Mouse (Mus musculus) midbrain, embryonic 13.5 days (tissue): ENCODE measurements around the gene ccdc198. TPM values are rescaled to one million over a fixed set of nuclear protein-coding genes. Genes with fewer than 3 reads are reported as not detected.
"Not testable (repeated sequence)": the region's sequence is repeated elsewhere in the genome, so short reads cannot be mapped to it uniquely, and the experiment has no call there.

ENCODE experiments used
- ATAC-seq: fragments of 200-750 bp; cut with Nextera tagmentation; 2 replicates; pipeline ENCODE4 v1.8.0; 2017; ENCODE audit warnings: mild to moderate bottlenecking, moderate TSS enrichment, moderate library complexity
- H3K27ac ChIP-seq: fragments of 300-500 bp; sonication (generic); 2 replicates; pipeline ENCODE4 v1.5.1; 2015; ENCODE audit warnings: inconsistent platforms, mild to moderate bottlenecking, moderate library complexity
- H3K27me3 ChIP-seq: fragments of 300-500 bp; sonication (generic); 2 replicates; pipeline ENCODE4 v1.6.1; 2015; ENCODE audit warnings: mild to moderate bottlenecking, inconsistent platforms
- H3K36me3 ChIP-seq: fragments of 300-500 bp; sonication (generic); 2 replicates; pipeline ENCODE4 v1.6.1; 2015; ENCODE audit warnings: mild to moderate bottlenecking, inconsistent platforms
- H3K4me1 ChIP-seq: fragments of 300-500 bp; sonication (generic); replicated peaks from 2 replicates; pipeline ENCODE4 v1.6.1; 2015; ENCODE audit warnings: inconsistent platforms
- H3K4me2 ChIP-seq: fragments of 300-500 bp; sonication (generic); replicated peaks from 2 replicates; pipeline ENCODE4 v1.6.1; 2015; ENCODE audit warnings: moderate library complexity, mild to moderate bottlenecking, inconsistent platforms
- H3K4me3 ChIP-seq: fragments of 300-500 bp; sonication (generic); replicated peaks from 2 replicates; pipeline ENCODE4 v1.5.1; 2015; ENCODE audit warnings: mild to moderate bottlenecking, inconsistent platforms
- H3K9ac ChIP-seq: fragments of 300-500 bp; sonication (generic); replicated peaks from 2 replicates; pipeline ENCODE4 v1.6.1; 2015; ENCODE audit warnings: mild to moderate bottlenecking, inconsistent platforms
- H3K9me3 ChIP-seq: fragments of 300-500 bp; sonication (generic); 2 replicates; pipeline ENCODE4 v1.6.1; 2016; ENCODE audit warnings: mild to moderate bottlenecking, inconsistent platforms
- WGBS: fragments of 180-500 bp; shearing (Covaris S2); methylation state at CpG from one replicate; pipeline ENCODE4 v1.1.7; 2015; 5-methylcytosine and 5-hydroxymethylcytosine counted together
- polyA plus RNA-seq: library from polyadenylated mRNA; unstranded; fragments of >200 nt; fragmentation: Nextera tagmentation; extraction: Ambion mirVana; gene quantifications from 2 replicates; pipeline ENCODE4 v1.2.1, GENCODE M21; 2015

ccdc198 gene
- polyA plus RNA-seq, 1 experiment from 2014 or later: 0.27 TPM

DNA sequence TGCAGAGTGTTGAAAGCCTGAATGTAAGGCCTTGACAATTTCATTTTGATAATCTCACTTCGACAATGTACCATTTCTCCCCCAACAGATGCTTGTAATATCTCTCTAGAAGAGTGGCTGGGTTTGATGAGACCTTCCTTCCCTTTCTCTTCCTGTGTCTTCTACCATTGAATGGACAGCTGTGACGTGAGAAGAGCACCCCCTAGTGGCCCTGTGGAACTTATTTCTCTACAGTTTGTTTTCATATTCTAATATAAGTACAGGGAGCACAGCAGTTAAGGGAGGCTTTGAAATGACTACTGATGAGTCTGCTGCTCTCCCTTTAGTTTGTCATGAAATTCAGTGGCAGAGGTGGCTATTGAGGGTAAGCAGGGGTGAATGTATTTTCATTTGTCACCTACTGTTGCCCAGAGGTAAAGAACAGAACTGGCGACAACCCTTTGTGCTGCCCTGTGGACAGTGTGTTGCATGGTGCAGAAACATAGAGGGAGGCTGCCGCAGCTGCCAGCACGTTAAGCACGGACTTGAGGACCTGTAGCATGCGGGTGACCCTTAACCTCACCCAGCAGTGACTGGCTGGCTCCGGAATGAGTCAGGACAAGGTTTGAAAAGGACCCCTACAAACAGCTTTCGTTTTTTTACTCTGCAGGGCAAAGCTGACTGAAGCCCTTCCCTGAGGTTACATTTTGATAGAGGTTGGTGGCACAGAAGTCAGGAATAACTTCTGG, 10.3 kb downstream of the ccdc198 start:
- Histone ChIP-seq H3K27ac (no peak overlapping the region), H3K27me3 (0 out of 2 replicates have a peak, but pooled peaks cover 3% of the 10 kb centered on the region), H3K36me3 (no peaks in the 10 kb centered on the region), H3K9ac (no peak overlapping the region), H3K9me3 (no peaks in the 10 kb centered on the region), H3K4me3 (no peak overlapping the region), H3K4me2 (no peak overlapping the region), H3K4me1 (no peaks in the 10 kb centered on the region)
- 38% methylated on average over 9 of the region's 9 CpGs for WGBS
- ATAC-seq: no peak

DNA sequence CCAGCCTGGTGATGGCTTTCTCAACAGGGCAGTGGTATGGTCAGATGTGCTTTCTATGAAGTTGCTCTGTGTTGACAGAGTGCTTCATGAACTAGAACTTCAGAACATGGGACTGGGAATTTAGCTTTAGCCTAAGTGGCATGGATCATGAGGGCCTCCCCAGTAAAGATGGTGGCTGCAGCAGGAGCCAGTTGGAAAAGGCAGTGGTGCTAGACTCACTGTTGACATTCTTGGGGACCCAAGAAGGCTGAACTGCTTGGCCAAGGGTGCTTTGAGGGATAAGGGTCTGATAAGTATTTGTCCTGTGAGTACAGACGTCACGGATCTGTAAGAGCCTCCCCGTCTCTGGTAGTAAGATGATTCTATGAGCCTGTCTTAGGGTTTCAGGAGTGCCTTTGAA, 13.4 kb downstream of the ccdc198 start:
- no peaks in the 10 kb centered on the region for H3K36me3 ChIP-seq
- no peak overlapping the region for H3K4me3 ChIP-seq
- H3K4me2 ChIP-seq: no peak overlapping the region
- no peaks in the 10 kb centered on the region for H3K27me3 ChIP-seq
- no peaks in the 10 kb centered on the region for H3K4me1 ChIP-seq
- no peak overlapping the region for H3K9ac ChIP-seq
- H3K27ac ChIP-seq: no peak overlapping the region
- no peaks in the 10 kb centered on the region for H3K9me3 ChIP-seq
- WGBS: 72% methylated on average over 3 of the region's 3 CpGs
- ATAC-seq: no peak

DNA sequence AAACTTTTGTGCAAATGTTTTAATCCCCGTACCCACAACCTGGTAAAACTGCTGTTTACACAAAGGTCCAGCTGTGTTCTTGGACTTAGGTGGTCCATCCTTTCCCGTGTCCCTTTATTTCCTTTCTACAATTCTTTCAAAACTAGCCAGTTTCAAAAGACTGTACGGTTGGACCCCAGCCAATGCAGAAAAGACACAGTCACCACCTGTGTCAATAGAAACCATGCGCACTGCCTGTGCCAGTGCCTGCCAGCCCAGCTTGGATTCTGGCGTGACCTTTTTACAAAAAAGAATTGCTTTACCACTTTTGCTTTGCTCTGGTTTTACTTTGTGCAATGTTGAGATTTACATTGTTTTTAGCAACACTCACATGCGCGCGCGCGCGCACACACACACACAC, 18.3 kb downstream of the ccdc198 start:
- no peak overlapping the region for H3K27ac ChIP-seq
- 81% methylated on average over 11 of the region's 11 CpGs for WGBS
- H3K36me3 ChIP-seq: no peaks in the 10 kb centered on the region
- H3K9me3 ChIP-seq: no peaks in the 10 kb centered on the region
- H3K27me3 ChIP-seq: no peaks in the 10 kb centered on the region
- no peak for ATAC-seq
- no peaks in the 10 kb centered on the region for H3K4me1 ChIP-seq
- H3K4me2 ChIP-seq: no peak overlapping the region
- no peak overlapping the region for H3K4me3 ChIP-seq
- no peak overlapping the region for H3K9ac ChIP-seq

DNA sequence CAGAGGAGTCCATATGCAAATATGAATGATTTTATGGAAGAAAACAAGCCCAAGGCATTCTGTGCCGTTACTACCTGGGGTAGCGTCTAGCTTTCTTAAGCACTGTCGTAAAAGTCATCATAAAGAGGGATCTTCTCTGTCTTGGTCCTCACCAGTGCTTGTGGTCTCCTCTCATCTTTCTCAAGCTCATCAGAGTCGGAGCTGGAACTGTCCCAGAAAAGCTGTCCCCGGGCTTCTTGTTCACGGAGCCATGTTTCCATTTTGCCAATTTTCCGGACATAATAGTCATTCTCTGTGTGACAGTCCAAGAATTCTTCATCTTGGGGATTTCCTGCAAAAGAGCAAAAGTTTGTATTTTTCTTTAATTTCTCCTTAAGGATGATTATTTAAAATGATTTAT, 18.8 kb downstream of the ccdc198 start:
- Histone ChIP-seq H3K4me2 (no peak overlapping the region), H3K36me3 (no peaks in the 10 kb centered on the region), H3K27ac (no peak overlapping the region)

DNA sequence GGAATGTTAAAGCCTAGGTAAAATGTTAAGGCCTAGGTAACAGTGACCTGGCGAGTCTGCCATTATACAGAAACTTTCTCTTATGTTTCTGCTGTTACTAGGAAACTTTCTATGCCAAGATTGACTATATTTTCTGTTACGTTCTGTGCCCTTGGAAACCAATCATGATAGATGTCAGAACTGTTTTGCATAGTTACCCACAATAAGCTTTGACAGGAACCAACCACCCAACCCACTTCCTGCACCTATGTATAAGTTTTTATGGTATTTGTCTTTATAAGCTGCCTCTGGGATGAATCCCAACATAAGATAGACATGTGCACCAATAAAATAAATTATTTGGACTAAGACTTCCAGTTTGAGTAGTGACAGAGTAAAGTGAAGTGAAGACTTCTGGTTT, 23.5 kb downstream of the ccdc198 start:
- 84% methylated on average over 2 of the region's 2 CpGs for WGBS
- Histone ChIP-seq H3K36me3 (no peaks in the 10 kb centered on the region), H3K9me3 (no peaks in the 10 kb centered on the region), H3K4me1 (no peaks in the 10 kb centered on the region), H3K27me3 (no peaks in the 10 kb centered on the region), H3K27ac (no peak overlapping the region), H3K4me2 (no peak overlapping the region), H3K4me3 (no peak overlapping the region), H3K9ac (no peak overlapping the region)
- no peak for ATAC-seq

More for the DNA sequence above, 18.8 kb downstream of the ccdc198 start:
- 91% methylated on average over 7 of the region's 7 CpGs for WGBS
- Histone ChIP-seq H3K9ac (no peak overlapping the region), H3K4me1 (no peaks in the 10 kb centered on the region), H3K27me3 (no peaks in the 10 kb centered on the region), H3K4me3 (no peak overlapping the region), H3K9me3 (no peaks in the 10 kb centered on the region)
- ATAC-seq: no peak

DNA sequence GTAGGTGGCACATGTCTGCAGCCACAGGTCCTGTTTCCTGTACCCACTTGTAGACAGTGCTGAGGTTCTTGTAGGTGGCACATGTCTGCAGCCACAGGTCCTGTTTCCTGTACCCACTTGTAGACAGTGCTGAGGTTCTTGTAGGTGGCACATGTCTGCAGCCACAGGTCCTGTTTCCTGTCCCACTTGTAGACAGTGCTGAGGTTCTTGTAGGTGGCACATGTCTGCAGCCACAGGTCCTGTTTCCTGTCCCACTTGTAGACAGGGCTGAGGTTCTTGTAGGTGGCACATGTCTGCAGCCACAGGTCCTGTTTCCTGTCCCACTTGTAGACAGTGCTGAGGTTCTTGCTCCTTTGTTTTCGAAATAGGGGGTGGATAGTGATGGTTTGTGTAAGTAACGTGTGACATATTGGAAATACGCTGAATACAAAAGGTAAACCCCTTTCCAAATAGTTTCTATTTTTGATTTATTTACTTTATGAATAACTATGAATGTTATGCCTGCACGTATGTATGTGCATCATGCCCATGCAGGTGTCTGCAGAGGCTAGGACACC, 25.7 kb downstream of the ccdc198 start:
- not testable (repeated sequence) for H3K9me3 ChIP-seq, H3K27me3 ChIP-seq, H3K27ac ChIP-seq, H3K4me2 ChIP-seq, H3K4me1 ChIP-seq, H3K9ac ChIP-seq, ATAC-seq, H3K36me3 ChIP-seq, H3K4me3 ChIP-seq
- 87% methylated on average over 4 of the region's 4 CpGs for WGBS

GRCm38 (mm10) chr14:49218677-49219076, 26.6 kb downstream of the ccdc198 start:
- WGBS: 74% methylated on average over 7 of the region's 7 CpGs
- Histone ChIP-seq H3K36me3 (no peaks in the 10 kb centered on the region), H3K9me3 (no peaks in the 10 kb centered on the region), H3K4me1 (no peaks in the 10 kb centered on the region), H3K27ac (no peak overlapping the region), H3K27me3 (no peaks in the 10 kb centered on the region), H3K4me3 (no peak overlapping the region), H3K4me2 (no peak overlapping the region), H3K9ac (no peak overlapping the region)
- ATAC-seq: no peak

- 94% methylated on average over 3 of the region's 3 CpGs for WGBS
- H3K27ac ChIP-seq, H3K4me1 ChIP-seq, H3K9me3 ChIP-seq, H3K36me3 ChIP-seq, ATAC-seq, H3K4me3 ChIP-seq, H3K27me3 ChIP-seq, H3K4me2 ChIP-seq, H3K9ac ChIP-seq: not testable (repeated sequence)
Measured at GRCm38 (mm10) chr14:49210215-49210614, 35.1 kb downstream of the ccdc198 start.

DNA sequence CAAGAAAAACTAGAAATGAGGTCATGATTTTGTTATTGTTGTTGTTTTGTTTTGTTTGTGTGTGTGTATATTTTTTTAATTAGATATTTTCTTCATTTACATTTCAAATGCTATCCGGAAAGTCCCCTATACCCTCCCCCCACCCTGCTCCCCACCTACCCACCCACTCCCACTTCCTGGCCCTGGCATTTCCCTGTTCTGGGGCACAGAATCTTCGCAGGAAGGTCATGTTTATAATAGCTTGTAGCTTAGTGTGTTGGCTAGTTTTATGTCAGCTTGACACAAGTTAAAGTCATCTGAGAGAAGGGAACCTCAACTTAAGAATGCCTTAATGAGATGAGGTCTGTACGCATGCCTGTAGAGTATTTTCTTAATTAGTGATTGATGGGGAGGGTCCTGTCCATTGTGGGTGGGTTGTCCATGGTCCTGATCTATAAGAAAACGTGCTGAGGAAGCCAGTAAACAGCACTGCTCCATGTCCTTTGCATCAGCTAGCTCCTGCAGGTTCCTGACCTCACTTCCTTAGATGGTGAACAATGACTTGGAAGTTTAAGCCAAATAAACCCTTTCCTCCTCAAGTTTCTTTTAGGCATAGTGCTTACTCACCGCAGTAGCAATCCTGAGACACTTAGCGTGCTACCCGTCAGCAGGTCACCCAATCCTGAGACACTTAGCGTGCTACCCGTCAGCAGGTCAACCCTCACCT, 44.0 kb downstream of the ccdc198 start:
- Histone ChIP-seq H3K9ac (no peak overlapping the region), H3K27me3 (no peaks in the 10 kb centered on the region), H3K9me3 (no peaks in the 10 kb centered on the region), H3K27ac (no peak overlapping the region), H3K4me2 (no peak overlapping the region), H3K4me3 (no peak overlapping the region), H3K4me1 (no peaks in the 10 kb centered on the region), H3K36me3 (no peaks in the 10 kb centered on the region)
- ATAC-seq: no peak
- WGBS: 84% methylated on average over 9 of the region's 9 CpGs

DNA sequence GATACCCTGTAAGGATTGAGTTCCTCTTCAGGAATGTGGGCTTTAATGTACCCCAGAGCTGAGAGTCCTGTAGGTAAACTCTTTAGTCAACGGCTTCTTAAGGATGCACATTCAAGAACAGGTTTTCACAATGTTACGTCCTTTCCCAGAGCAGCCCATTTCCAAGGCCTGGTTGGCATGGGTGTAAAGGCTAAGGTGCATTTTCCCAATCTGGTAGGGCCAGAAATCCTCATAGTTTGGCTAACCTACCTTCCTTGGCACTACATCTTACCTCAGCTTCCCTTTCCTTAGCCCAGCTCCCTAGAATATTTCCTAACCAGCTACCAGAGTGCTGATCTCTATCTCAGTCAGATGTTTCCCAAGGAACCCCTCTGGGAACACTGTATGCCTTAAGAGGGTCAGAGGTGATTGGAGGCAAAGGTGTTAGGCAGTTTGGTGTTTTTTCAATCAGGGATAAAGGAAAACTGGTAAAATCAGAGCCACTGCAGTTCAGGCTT, 48.2 kb downstream of the ccdc198 start:
- H3K4me1 ChIP-seq: no peaks in the 10 kb centered on the region
- H3K4me2 ChIP-seq: no peak overlapping the region
- no peak overlapping the region for H3K27ac ChIP-seq
- H3K9ac ChIP-seq: no peak overlapping the region
- peaks cover 3% of the 10 kb centered on the region; the same call in 1 of the 2 replicates for H3K36me3 ChIP-seq
- no peaks in the 10 kb centered on the region for H3K27me3 ChIP-seq
- no peak for ATAC-seq
- H3K4me3 ChIP-seq: no peak overlapping the region
- no peaks in the 10 kb centered on the region for H3K9me3 ChIP-seq
- WGBS: 95% methylated on average over 2 of the region's 2 CpGs

DNA sequence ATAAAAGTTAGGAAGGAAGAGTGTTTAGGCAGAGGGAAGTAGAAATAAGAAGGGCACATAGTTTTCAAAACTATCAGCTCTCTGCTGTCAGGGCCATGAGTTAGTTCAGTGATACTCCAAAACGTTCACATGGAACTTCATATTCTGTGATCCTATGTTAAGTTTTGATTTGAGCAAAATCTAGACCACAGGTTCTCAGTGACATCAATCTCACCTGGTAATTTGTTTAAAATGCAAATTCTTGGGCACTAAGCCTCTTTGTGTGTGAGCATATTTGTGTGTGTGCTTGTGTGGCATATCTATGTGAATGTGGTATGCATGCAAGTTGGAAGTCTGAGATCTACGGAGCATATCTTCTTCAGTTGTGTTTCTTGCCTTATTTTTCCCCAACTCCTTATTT, 59.0 kb downstream of the ccdc198 start:
- H3K36me3 ChIP-seq: peaks cover 38% of the 10 kb centered on the region
- no peaks in the 10 kb centered on the region for H3K27me3 ChIP-seq
- no peak overlapping the region for H3K27ac ChIP-seq
- no peak for ATAC-seq
- H3K4me3 ChIP-seq: no peak overlapping the region
- H3K9me3 ChIP-seq: no peaks in the 10 kb centered on the region; the same call in 1 of the 2 replicates
- H3K4me2 ChIP-seq: no peak overlapping the region
- H3K4me1 ChIP-seq: no peaks in the 10 kb centered on the region
- no peak overlapping the region for H3K9ac ChIP-seq
- WGBS: 91% methylated on average over 2 of the region's 2 CpGs

GRCm38 (mm10) chr14:49179736-49180135, 65.5 kb downstream of the ccdc198 start:
- Histone ChIP-seq H3K36me3 (peaks cover 28% of the 10 kb centered on the region), H3K4me2 (no peak overlapping the region), H3K27ac (no peak overlapping the region), H3K9me3 (no peaks in the 10 kb centered on the region; the same call in 1 of the 2 replicates), H3K9ac (no peak overlapping the region), H3K27me3 (no peaks in the 10 kb centered on the region), H3K4me3 (no peak overlapping the region), H3K4me1 (peaks cover 21% of the 10 kb centered on the region)
- ATAC-seq: no peak
- WGBS: 80% methylated on average over 3 of the region's 3 CpGs
